9 mouse cellular contexts compared by ENCODE assay signal in genomic region chr14:55458273-55458672, GRCm38 (mm10). TPM values are rescaled to one million over a fixed set of nuclear protein-coding genes. Genes with fewer than 3 reads are reported as not detected.
DNase-seq lines count a peak whose midpoint lies in the region; ATAC-seq and TF ChIP-seq lines count a peak whose summit lies in the region.
"Had no signal": no experiment of that assay in that cellular context is flagged by ENCODE, and none has a peak within 500 bp of the region (broad histone marks: within the 10 kb centered on the region; RNA-seq: fewer than 3 reads in every experiment).

No protein-coding gene starts in this region.

- H3K36me3 ChIP-seq in MEL (ENCODE audit: control insufficient read depth in 1 of 2, insufficient read depth in 2 of 2, low read length in 2 of 2) = no peaks in the 10 kb centered on the region
- H3K36me3 ChIP-seq in forebrain, postnatal 0 days (ENCODE audit: insufficient read depth) = no peaks in the 10 kb centered on the region
- no peaks in the 10 kb centered on the region for H3K36me3 ChIP-seq in liver, embryonic 16.5 days (ENCODE audit: control insufficient read depth, insufficient read depth)
- H3K36me3 ChIP-seq: limb, embryonic 13.5 days had no signal

- WGBS in forebrain, postnatal 0 days = 16% methylated on average over 10 of the region's 10 CpGs
- WGBS in liver, embryonic 16.5 days (ENCODE audit: insufficient replicate concordance) = 8% methylated on average over 10 of the region's 10 CpGs

- no peaks in the 10 kb centered on the region for H3K9me3 ChIP-seq in MEL (replicated peaks; ENCODE audit: insufficient read depth, low read length)
- H3K9me3 ChIP-seq in forebrain, postnatal 0 days (ENCODE audit: low read length) = no peaks in the 10 kb centered on the region
- no peaks in the 10 kb centered on the region for H3K9me3 ChIP-seq in liver, embryonic 16.5 days (replicated peaks; ENCODE audit: control insufficient read depth, low read length)

- peaks cover 5 to 6% of the 10 kb centered on the region in 2 experiments; a peak in 3 of 4 replicates for H3K27me3 ChIP-seq in MEL (ENCODE audit: control insufficient read depth in 1 of 2, insufficient read depth in 2 of 2, low read length in 2 of 2)
- no peaks in the 10 kb centered on the region for H3K27me3 ChIP-seq in forebrain, postnatal 0 days (ENCODE audit: insufficient read depth, low read length)
- no peaks in the 10 kb centered on the region; the same call in 1 of the 2 replicates for H3K27me3 ChIP-seq in liver, embryonic 16.5 days (ENCODE audit: control insufficient read depth, insufficient read depth, low read depth, low read length)

- no peak for TF ChIP-seq EP300 in MEL (IDR thresholded peaks at IDR 0.05; ENCODE audit: low read depth in 1 of 2, low read length in 2 of 2)

- H3K9ac ChIP-seq in MEL (ENCODE audit: control insufficient read depth, low read depth, low read length, poor library complexity, severe bottlenecking) = no peak overlapping the region
- no peak overlapping the region for H3K9ac ChIP-seq in forebrain, postnatal 0 days
- H3K9ac ChIP-seq in liver, embryonic 16.5 days (ENCODE audit: low read depth, low read length) = no peak overlapping the region
- H3K9ac ChIP-seq: limb, embryonic 13.5 days had no signal

- TF ChIP-seq CTCF in MEL (IDR thresholded peaks at IDR 0.05 in 2 of 3, conservative IDR thresholded peaks at IDR 0.05 in 1 of 3; ENCODE audit: control insufficient read depth in 1 of 3, insufficient read depth in 1 of 3, low read depth in 2 of 3, low read length in 3 of 3, poor library complexity in 1 of 3, severe bottlenecking in 1 of 3) = peak; percentile 57 to 60 (median 57)
- peak; percentile 72 for TF ChIP-seq CTCF in forebrain, postnatal 0 days (IDR thresholded peaks at IDR 0.05; ENCODE audit: low read depth)

- no peaks in the 10 kb centered on the region for H3K79me2 ChIP-seq in MEL (ENCODE audit: control insufficient read depth, insufficient read depth, low read length, poor library complexity)

- no peak overlapping the region for H3K4me2 ChIP-seq in forebrain, postnatal 0 days (ENCODE audit: low read depth)
- no peak overlapping the region for H3K4me2 ChIP-seq in liver, embryonic 16.5 days (ENCODE audit: low read depth, low read length)
- H3K4me2 ChIP-seq: limb, embryonic 13.5 days had no signal

- H3K4me1 ChIP-seq in MEL (ENCODE audit: control insufficient read depth in 1 of 2, insufficient read depth in 2 of 2, low read length in 2 of 2) = no peaks in the 10 kb centered on the region
- no peaks in the 10 kb centered on the region for H3K4me1 ChIP-seq in forebrain, postnatal 0 days (ENCODE audit: insufficient read depth)
- no peaks in the 10 kb centered on the region for H3K4me1 ChIP-seq in liver, embryonic 16.5 days (ENCODE audit: control insufficient read depth, low read depth, low read length)
- H3K4me1 ChIP-seq: limb, embryonic 13.5 days had no signal

- peak; percentile 70 for DNase-seq in CD4-positive helper T cell, adult 2 months (ENCODE audit: low read depth, low spot score)
- peak; percentile 68 for DNase-seq in MEL (ENCODE audit: low read depth, low spot score)
- peak; percentile 83 to 85 for DNase-seq in cerebellum, adult 18-20 months
- peak; percentile 68 for DNase-seq in forebrain, postnatal 0 days
- peak; percentile 76 to 87 for DNase-seq in kidney, postnatal 36 days
- DNase-seq in right cerebral cortex, adult 2 months (ENCODE audit: low spot score in 2 of 2) = peak; percentile 72 to 77
- no peak for DNase-seq in ovary, postnatal 14 days (ENCODE audit: low spot score)

- TF ChIP-seq POLR2A in MEL (IDR thresholded peaks at IDR 0.05; ENCODE audit: control insufficient read depth in 1 of 2, insufficient read depth in 1 of 2, low read depth in 1 of 2, low read length in 2 of 2, poor library complexity in 1 of 2) = no peak

- H3K4me3 ChIP-seq in MEL (ENCODE audit: control insufficient read depth in 1 of 2, insufficient read depth in 1 of 2, low read depth in 2 of 2, low read length in 2 of 2) = no peak overlapping the region
- no peak overlapping the region for H3K4me3 ChIP-seq in forebrain, postnatal 0 days (ENCODE audit: low read depth, low read length)
- H3K4me3 ChIP-seq in liver, embryonic 16.5 days (ENCODE audit: low read depth, low read length) = no peak overlapping the region
- H3K4me3 ChIP-seq: limb, embryonic 13.5 days had no signal

- TF ChIP-seq RAD21 in MEL (IDR thresholded peaks at IDR 0.05; ENCODE audit: low read depth, low read length) = peak; percentile 20; the same call in 1 of the 2 replicates

- no peak overlapping the region for H3K27ac ChIP-seq in MEL (ENCODE audit: control insufficient read depth, low read depth, low read length)
- no peak overlapping the region for H3K27ac ChIP-seq in forebrain, postnatal 0 days (ENCODE audit: low read depth, low read length)
- H3K27ac ChIP-seq in liver, embryonic 16.5 days (ENCODE audit: low read length) = no peak overlapping the region
- H3K27ac ChIP-seq: limb, embryonic 13.5 days had no signal

- ATAC-seq in forebrain, postnatal 0 days = peak; percentile 40; the same call in 1 of the 2 replicates
- peak; percentile 50; the same call in 1 of the 2 replicates for ATAC-seq in liver, embryonic 16.5 days (ENCODE audit: low read depth)

TF ChIP-seq in MEL, 35 proteins besides CTCF, POLR2A, EP300 and RAD21:
- no peak for TF ChIP-seq HCFC1 (IDR thresholded peaks at IDR 0.05; ENCODE audit: low read depth, low read length)
- peak; percentile 54 for TF ChIP-seq SMC3 (IDR thresholded peaks at IDR 0.05; ENCODE audit: low read depth, low read length)
- 0 out of 2 replicates have a peak, but pooled peaks have one; percentile 6 for TF ChIP-seq GATA1 (IDR thresholded peaks at IDR 0.05; ENCODE audit: low read depth, low read length)
- no peak for TF ChIP-seq JUND (IDR thresholded peaks at IDR 0.05; ENCODE audit: low read depth, low read length)
TF ChIP-seq in MEL: peak in this region for 2.

RNA-seq across cellular contexts. Expression of gene Dhrs4, which starts 20.3 kb away (rescaled TPM):
- total RNA-seq in MEL (2012; rRNA removed) = 19.9 and 22.7 TPM in 2 replicates
- 10 to 100 TPM in 1 of 2 experiments, not detected in 1; 34.2 TPM for polyA plus RNA-seq in MEL (2012; ENCODE audit: insufficient read depth in 1 of 2, insufficient read length in 2 of 2, low read depth in 1 of 2, low replicate concordance in 2 of 2, missing spikeins in 1 of 2)
- 11.9 and 14.8 TPM in 2 replicates for total RNA-seq in forebrain, postnatal 0 days (2014; rRNA removed)
- 20.9 and 22.2 TPM in 2 replicates for polyA plus RNA-seq in forebrain, postnatal 0 days (2015; fragmentation: Nextera tagmentation; extraction: Ambion mirVana)
- 88.8 and 91.2 TPM in 2 replicates for polyA plus RNA-seq in liver, embryonic 16.5 days (2015; fragmentation: Nextera tagmentation; extraction: Ambion mirVana)

RNA-seq across cellular contexts. Expression of gene Carmil3, which starts 32.2 kb away (rescaled TPM):
- 0.23 and 0.27 TPM in 2 replicates for total RNA-seq in MEL (2012; rRNA removed)
- 1 to 10 TPM in 1 of 2 experiments, not detected in 1; 2.6 TPM for polyA plus RNA-seq in MEL (2012; ENCODE audit: insufficient read depth in 1 of 2, insufficient read length in 2 of 2, low read depth in 1 of 2, low replicate concordance in 2 of 2, missing spikeins in 1 of 2)
- total RNA-seq in forebrain, postnatal 0 days (2014; rRNA removed) = 91.4 and 129 TPM in 2 replicates
- polyA plus RNA-seq in forebrain, postnatal 0 days (2015; fragmentation: Nextera tagmentation; extraction: Ambion mirVana) = 13.2 and 19.5 TPM in 2 replicates
- 0.28 and 0.46 TPM in 2 replicates for polyA plus RNA-seq in liver, embryonic 16.5 days (2015; fragmentation: Nextera tagmentation; extraction: Ambion mirVana)

RNA-seq across cellular contexts. Expression of gene Cpne6, which starts 52.0 kb away (rescaled TPM):
- total RNA-seq in MEL (2012; rRNA removed) = not detected in 2 replicates
- polyA plus RNA-seq in MEL (2012; ENCODE audit: insufficient read depth in 1 of 2, insufficient read length in 2 of 2, low read depth in 1 of 2, low replicate concordance in 2 of 2, missing spikeins in 1 of 2) = not detected
- 32.5 and 39.6 TPM in 2 replicates for total RNA-seq in forebrain, postnatal 0 days (2014; rRNA removed)
- 48.7 and 49.9 TPM in 2 replicates for polyA plus RNA-seq in forebrain, postnatal 0 days (2015; fragmentation: Nextera tagmentation; extraction: Ambion mirVana)
- not detected in 2 replicates for polyA plus RNA-seq in liver, embryonic 16.5 days (2015; fragmentation: Nextera tagmentation; extraction: Ambion mirVana)

Comparison
In these comparisons a context has a peak if more than half of its experiments do, and no peak if none do; other contexts are left out.
1. RNA of gene Cpne6, which starts 52.0 kb away (polyA plus RNA-seq): 48.7 to 49.9 TPM in forebrain, postnatal 0 days; not detected in MEL and not detected in liver, embryonic 16.5 days; every median in the first group is over 10 times any median in the second.